Mouse (Mus musculus): ENCODE measurements around the gene Enox1.

DNA sequence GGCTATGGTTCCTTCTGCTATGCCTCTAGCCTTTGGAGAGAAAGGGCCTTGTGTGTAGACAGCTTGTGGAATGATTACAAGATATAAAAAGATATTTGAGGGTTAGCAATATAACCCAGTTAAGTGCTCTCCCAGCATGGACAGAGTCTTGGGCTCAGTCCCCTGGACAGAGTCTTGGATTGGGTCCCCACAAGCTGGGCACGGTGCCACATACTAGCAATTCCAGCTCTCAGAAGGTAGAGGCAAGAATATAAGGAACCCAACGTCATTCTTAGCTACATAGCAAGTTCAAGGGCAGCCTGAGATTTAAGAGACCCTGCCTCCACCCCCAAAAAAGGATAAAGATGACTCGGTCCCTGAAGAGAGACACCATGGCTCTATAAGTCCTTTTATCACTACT lies 581.5 kb downstream of the Enox1 start:
- TF ChIP-seq CTCF (IDR thresholded peaks at IDR 0.05; ENCODE audit: extremely low read depth, insufficient read length, insufficient replicate concordance, low read depth, low read length): no peak
- TF ChIP-seq POLR2A (IDR thresholded peaks at IDR 0.05; ENCODE audit: low read depth, low read length): no peak
